Mouse (Mus musculus) limb, embryonic 15.5 days (tissue): ENCODE results near the gene Gdf2. TPM values are rescaled to one million over a fixed set of nuclear protein-coding genes. Genes with fewer than 3 reads are reported as not detected.

Source experiments
- ATAC-seq: fragments of 200-750 bp; cut with Nextera tagmentation; 2 replicates; pipeline ENCODE4 v1.8.0; 2017; ENCODE audit warnings: low read depth, moderate TSS enrichment; ENCODE audit not compliant: insufficient number of reproducible peaks, low FRiP score, low TSS enrichment
- H3K27ac ChIP-seq: fragments of 300-500 bp; sonication (generic); 2 replicates; pipeline ENCODE4 v1.5.1; 2015; ENCODE audit warnings: moderate library complexity, mild to moderate bottlenecking, inconsistent platforms
- H3K27me3 ChIP-seq: fragments of 300-500 bp; sonication (generic); 2 replicates; pipeline ENCODE4 v1.6.1; 2015; ENCODE audit warnings: inconsistent platforms
- H3K36me3 ChIP-seq: fragments of 300-500 bp; sonication (generic); 2 replicates; pipeline ENCODE4 v1.6.1; 2015; ENCODE audit warnings: inconsistent platforms
- H3K4me1 ChIP-seq: fragments of 300-500 bp; sonication (generic); 2 replicates; pipeline ENCODE4 v1.6.1; 2015; ENCODE audit warnings: inconsistent platforms
- H3K4me2 ChIP-seq: fragments of 300-500 bp; sonication (generic); 2 replicates; pipeline ENCODE4 v1.6.1; 2015; ENCODE audit warnings: mild to moderate bottlenecking, inconsistent platforms
- H3K4me3 ChIP-seq: fragments of 300-500 bp; sonication (generic); 2 replicates; pipeline ENCODE4 v1.5.1; 2015; ENCODE audit warnings: mild to moderate bottlenecking, inconsistent platforms
- H3K9ac ChIP-seq: fragments of 300-500 bp; sonication (generic); 2 replicates; pipeline ENCODE4 v1.6.1; 2015; ENCODE audit warnings: inconsistent platforms
- H3K9me3 ChIP-seq: fragments of 300-500 bp; sonication (generic); 2 replicates; pipeline ENCODE4 v1.6.1; 2016; ENCODE audit warnings: inconsistent platforms
- WGBS: fragments of 180-500 bp; shearing (Covaris S2); methylation state at CpG from one replicate; pipeline ENCODE4 v1.1.7; 2015; 5-methylcytosine and 5-hydroxymethylcytosine counted together
- polyA plus RNA-seq: library from polyadenylated mRNA; unstranded; fragments of >200 nt; fragmentation: Nextera tagmentation; extraction: Ambion mirVana; gene quantifications from 2 replicates; pipeline ENCODE4 v1.2.1, GENCODE M21; 2015

Gdf2 gene
- polyA plus RNA-seq, 1 experiment from 2014 or later = not detected

DNA sequence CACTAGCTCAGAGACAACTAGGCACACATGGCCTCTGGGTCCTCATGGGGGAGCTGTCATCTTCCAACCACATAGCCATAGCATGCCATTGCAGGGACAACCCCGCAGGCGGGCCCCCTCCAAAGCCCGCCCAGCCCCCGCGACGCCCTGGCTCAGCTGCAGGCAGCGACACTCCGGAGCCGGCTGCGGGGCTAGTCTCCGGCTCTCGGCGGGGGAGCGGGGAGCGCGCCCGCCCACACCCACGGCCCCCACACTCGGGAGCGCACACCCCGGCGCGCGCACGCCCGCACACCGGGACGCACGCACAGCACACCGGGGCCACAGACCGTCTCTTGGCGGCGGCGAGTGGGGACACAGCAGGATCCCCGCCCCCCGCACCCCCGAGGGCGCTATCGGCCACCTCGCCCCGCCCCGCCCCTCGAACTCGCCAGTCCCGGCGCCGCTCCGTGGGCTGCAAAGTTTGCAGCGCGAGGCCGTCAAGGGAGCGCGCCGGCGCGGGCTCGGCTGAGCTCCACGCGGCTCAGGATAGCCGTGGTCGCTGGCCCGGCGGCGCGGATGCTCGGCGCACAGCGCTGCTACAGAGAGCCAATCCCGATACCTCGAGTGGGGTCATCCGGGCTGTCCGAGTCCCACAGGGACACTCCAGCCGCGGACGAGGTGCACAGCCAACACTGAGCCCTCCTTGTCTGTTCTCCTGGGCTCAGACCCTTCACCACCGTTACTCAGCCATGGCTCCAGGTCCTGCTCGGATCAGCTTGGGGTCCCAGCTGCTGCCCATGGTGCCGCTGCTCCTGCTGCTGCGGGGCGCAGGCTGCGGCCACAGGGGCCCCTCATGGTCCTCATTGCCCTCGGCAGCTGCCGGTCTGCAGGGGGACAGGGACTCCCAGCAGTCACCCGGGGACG is 17.4 kb upstream of the Gdf2 start, which contains the start of gene Gdf10:
Gdf10 (plus strand) TSS at position 420 of the 903 bp plus-strand sequence.
- Histone ChIP-seq H3K4me3 (peak within 1 kb of the TSS; percentile 53), H3K36me3 (no peaks in the 10 kb centered on the region), H3K27me3 (peaks cover 20% of the 10 kb centered on the region), H3K4me1 (peaks cover 47% of the 10 kb centered on the region), H3K9me3 (no peaks in the 10 kb centered on the region), H3K4me2 (peak within 1 kb of the TSS; percentile 86), H3K27ac (peak within 1 kb of the TSS; percentile 75), H3K9ac (peak within 1 kb of the TSS; percentile 53)
- ATAC-seq = peak; percentile 56
- 1% methylated on average over 79 of the region's 85 CpGs for WGBS

DNA sequence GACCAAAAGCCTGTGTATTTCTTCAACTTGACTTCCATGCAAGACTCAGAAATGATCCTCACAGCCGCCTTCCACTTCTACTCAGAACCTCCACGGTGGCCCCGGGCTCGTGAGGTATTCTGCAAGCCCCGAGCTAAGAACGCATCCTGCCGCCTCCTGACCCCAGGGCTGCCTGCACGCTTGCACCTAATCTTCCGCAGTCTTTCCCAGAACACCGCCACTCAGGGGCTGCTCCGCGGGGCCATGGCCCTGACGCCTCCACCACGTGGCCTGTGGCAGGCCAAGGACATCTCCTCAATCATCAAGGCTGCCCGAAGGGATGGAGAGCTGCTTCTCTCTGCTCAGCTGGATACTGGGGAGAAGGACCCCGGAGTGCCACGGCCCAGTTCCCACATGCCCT is 9.0 kb upstream of the Gdf2 start:
- Histone ChIP-seq H3K27me3 (peaks cover 33% of the 10 kb centered on the region), H3K4me2 (no peak overlapping the region)

DNA sequence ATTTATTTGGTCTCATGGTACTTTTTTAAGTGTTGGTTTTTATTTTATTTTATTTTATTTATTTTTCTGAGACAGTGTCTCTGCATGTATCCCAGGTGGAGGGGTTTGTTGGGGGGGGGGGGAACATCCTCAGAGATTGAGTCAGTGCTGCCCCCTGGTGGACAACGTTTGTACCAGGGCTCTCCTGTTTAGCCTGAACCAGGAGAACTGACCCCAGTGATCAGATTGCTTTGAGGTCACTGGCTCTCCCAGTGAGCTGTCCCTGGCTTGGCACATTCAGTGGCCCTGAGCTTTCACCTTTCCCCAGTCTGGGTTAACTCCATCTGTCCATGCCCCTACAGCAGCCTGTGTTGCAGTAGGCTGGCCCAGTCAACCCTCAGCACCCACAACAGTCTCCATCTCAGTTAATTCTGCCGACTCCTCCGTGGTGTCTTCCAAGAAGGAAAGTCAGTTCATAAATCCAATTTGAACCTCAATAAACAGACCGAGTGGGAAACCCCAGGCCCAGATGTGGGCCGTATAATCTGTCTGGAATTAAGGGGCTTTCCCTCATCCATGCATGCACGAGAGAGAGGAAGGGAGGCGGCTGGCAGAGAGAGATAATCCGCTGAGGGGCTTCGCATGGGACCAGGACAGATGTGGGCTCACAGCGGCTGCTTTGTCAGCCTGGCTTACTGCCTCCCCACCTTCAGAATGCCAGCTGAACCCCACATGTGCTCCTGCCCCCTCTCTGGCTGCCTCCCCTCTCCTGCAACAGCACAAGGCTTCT is 7.7 kb upstream of the Gdf2 start:
- H3K27me3 ChIP-seq = peaks cover 33% of the 10 kb centered on the region
- ATAC-seq = no peak
- no peak overlapping the region for H3K27ac ChIP-seq
- 48% methylated on average over 10 of the region's 10 CpGs for WGBS
- H3K4me3 ChIP-seq = no peak overlapping the region
- no peak overlapping the region for H3K9ac ChIP-seq
- H3K4me1 ChIP-seq = peaks cover 20% of the 10 kb centered on the region
- no peaks in the 10 kb centered on the region for H3K9me3 ChIP-seq
- H3K36me3 ChIP-seq = peaks cover 23% of the 10 kb centered on the region
- H3K4me2 ChIP-seq = no peak overlapping the region

More for the DNA sequence above, 9.0 kb upstream of the Gdf2 start:
- no peak for ATAC-seq
- H3K9ac ChIP-seq = no peak overlapping the region
- peaks cover 23% of the 10 kb centered on the region for H3K36me3 ChIP-seq
- H3K9me3 ChIP-seq = no peaks in the 10 kb centered on the region
- H3K4me1 ChIP-seq = peaks cover 20% of the 10 kb centered on the region
- 53% methylated on average over 17 of the region's 17 CpGs for WGBS
- no peak overlapping the region for H3K27ac ChIP-seq
- H3K4me3 ChIP-seq = no peak overlapping the region

- H3K9ac ChIP-seq = no peak overlapping the region
- H3K9me3 ChIP-seq = no peaks in the 10 kb centered on the region
- peaks cover 23% of the 10 kb centered on the region for H3K36me3 ChIP-seq
- peaks cover 20% of the 10 kb centered on the region for H3K4me1 ChIP-seq
- H3K27me3 ChIP-seq = peaks cover 29% of the 10 kb centered on the region
- H3K4me3 ChIP-seq = no peak overlapping the region
- WGBS = 39% methylated on average over 5 of the region's 5 CpGs
- H3K27ac ChIP-seq = no peak overlapping the region
- no peak for ATAC-seq
- no peak overlapping the region for H3K4me2 ChIP-seq
These were observed 7.0 kb upstream of the Gdf2 start for GRCm38 (mm10) chr14:33933778-33934317.

DNA sequence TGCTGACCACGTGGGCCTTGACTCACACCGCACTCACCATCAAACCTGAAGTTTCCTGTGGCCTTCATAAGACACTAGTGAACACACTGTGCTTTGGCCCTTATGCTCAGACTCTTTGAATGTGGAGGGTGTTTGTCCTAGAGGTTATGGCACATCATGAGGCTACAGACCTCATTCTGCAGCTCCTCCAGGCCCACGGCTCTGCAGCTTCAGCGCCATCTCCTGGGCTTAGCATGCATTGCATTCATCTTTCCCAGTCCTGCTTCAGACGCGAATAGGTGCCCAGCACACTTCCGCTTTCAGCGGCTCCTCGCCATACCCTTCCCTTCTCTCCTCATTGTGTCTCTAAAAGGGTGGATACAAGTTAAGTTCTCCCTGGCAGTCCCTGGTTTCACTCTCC is 1.7 kb upstream of the Gdf2 start:
- Histone ChIP-seq H3K9ac (no peak overlapping the region), H3K4me1 (no peaks in the 10 kb centered on the region; the same call in 1 of the 2 replicates), H3K27me3 (0 out of 2 replicates have a peak, but pooled peaks cover 3% of the 10 kb centered on the region), H3K36me3 (peaks cover 17% of the 10 kb centered on the region), H3K27ac (no peak overlapping the region), H3K4me3 (no peak overlapping the region), H3K9me3 (no peaks in the 10 kb centered on the region), H3K4me2 (peak overlapping the region; percentile 27; the same call in 1 of the 2 replicates)
- ATAC-seq = no peak
- 25% methylated on average over 9 of the region's 9 CpGs for WGBS

GRCm38 (mm10) chr14:33942222-33942621 is 1.4 kb downstream of the Gdf2 start:
- 0 out of 2 replicates have a peak, but pooled peaks cover 3% of the 10 kb centered on the region for H3K27me3 ChIP-seq
- no peak overlapping the region for H3K4me3 ChIP-seq
- H3K4me1 ChIP-seq = no peaks in the 10 kb centered on the region; the same call in 1 of the 2 replicates
- WGBS = 72% methylated on average over 5 of the region's 5 CpGs
- H3K9me3 ChIP-seq = no peaks in the 10 kb centered on the region
- no peaks in the 10 kb centered on the region for H3K36me3 ChIP-seq
- H3K4me2 ChIP-seq = no peak overlapping the region
- H3K27ac ChIP-seq = no peak overlapping the region
- H3K9ac ChIP-seq = no peak overlapping the region
- no peak for ATAC-seq

- Histone ChIP-seq H3K4me1 (no peaks in the 10 kb centered on the region), H3K27me3 (no peaks in the 10 kb centered on the region), H3K4me3 (no peak overlapping the region), H3K4me2 (no peak overlapping the region), H3K36me3 (no peaks in the 10 kb centered on the region), H3K9me3 (no peaks in the 10 kb centered on the region), H3K9ac (no peak overlapping the region), H3K27ac (no peak overlapping the region)
- ATAC-seq = no peak
- 87% methylated on average over 6 of the region's 6 CpGs for WGBS
These were observed 5.3 kb downstream of the Gdf2 start for GRCm38 (mm10) chr14:33946125-33946524.

DNA sequence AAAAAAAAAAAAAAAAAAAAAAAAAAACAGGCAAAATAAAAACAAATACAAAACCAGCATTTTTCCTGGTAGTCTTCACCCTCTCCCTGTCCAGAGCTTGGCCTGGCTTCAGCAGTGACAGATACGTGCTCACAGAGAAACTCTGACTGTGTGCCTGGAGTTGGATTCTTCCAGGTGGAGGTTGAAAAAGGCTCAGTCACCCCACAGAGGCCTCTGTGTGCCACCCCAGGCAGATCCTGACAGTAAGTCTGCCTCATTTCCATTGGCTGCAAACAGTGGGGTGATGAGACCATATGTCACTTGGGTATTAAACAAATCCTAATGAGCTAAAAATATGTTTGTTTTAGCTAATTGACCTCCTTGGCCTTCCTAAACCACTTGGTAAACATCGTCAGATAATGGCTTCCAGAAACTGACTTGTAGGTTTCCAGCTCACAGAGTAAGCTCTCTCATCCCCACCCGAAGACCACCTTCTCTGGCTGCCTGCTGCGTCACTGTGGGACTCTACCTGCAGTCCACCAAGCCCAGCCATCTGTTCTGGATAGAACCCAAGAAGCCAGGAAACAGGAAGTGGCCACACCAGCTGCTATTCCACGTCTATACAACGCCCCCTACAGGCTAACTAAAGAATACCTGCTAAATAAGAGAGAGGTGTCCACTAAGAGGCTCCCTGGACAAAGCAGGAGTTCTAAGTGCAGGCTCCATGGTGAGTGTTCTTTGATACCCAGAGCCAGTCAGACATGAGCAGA is 11.6 kb downstream of the Gdf2 start:
- Histone ChIP-seq H3K36me3 (no peaks in the 10 kb centered on the region), H3K9me3 (no peaks in the 10 kb centered on the region), H3K27me3 (no peaks in the 10 kb centered on the region), H3K4me3 (no peak overlapping the region), H3K9ac (no peak overlapping the region), H3K4me1 (no peaks in the 10 kb centered on the region), H3K4me2 (no peak overlapping the region), H3K27ac (no peak overlapping the region)
- 48% methylated on average over 6 of the region's 6 CpGs for WGBS
- ATAC-seq = no peak

- H3K27me3 ChIP-seq = no peaks in the 10 kb centered on the region
- no peak within 1 kb of the TSS for H3K9ac ChIP-seq
- no peaks in the 10 kb centered on the region for H3K4me1 ChIP-seq
- H3K9me3 ChIP-seq = no peaks in the 10 kb centered on the region
- no peak within 1 kb of the TSS for H3K27ac ChIP-seq
- no peak for ATAC-seq
- no peaks in the 10 kb centered on the region for H3K36me3 ChIP-seq
- no peak within 1 kb of the TSS for H3K4me3 ChIP-seq
- WGBS = 80% methylated on average over 5 of the region's 5 CpGs
- no peak within 1 kb of the TSS for H3K4me2 ChIP-seq
These were observed 12.9 kb downstream of the Gdf2 start, which contains the start of gene Rbp3 for GRCm38 (mm10) chr14:33953761-33954160. Rbp3 (plus strand) TSS chr14:33954003.

DNA sequence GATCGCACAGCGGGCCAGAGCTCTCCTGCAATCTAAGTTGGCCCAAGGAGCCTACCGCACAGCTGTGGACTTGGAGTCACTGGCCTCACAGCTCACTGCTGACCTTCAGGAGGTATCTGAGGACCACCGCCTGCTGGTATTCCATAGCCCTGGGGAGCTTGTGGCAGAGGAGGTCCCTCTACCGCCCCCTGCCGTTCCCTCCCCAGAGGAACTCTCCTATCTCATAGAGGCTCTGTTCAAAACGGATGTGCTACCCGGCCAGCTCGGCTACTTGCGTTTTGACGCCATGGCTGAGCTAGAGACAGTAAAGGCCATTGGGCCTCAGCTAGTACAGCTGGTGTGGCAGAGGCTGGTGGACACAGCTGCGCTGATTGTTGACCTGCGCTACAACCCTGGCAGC is 15.2 kb downstream of the Gdf2 start:
- no peak overlapping the region for H3K4me2 ChIP-seq
- no peaks in the 10 kb centered on the region for H3K4me1 ChIP-seq
- no peaks in the 10 kb centered on the region for H3K27me3 ChIP-seq
- 76% methylated on average over 13 of the region's 13 CpGs for WGBS
- H3K9me3 ChIP-seq = no peaks in the 10 kb centered on the region
- no peak overlapping the region for H3K9ac ChIP-seq
- ATAC-seq = no peak
- no peak overlapping the region for H3K4me3 ChIP-seq
- H3K27ac ChIP-seq = no peak overlapping the region
- H3K36me3 ChIP-seq = no peaks in the 10 kb centered on the region

GRCm38 (mm10) chr14:33958186-33958585 is 17.3 kb downstream of the Gdf2 start:
- no peak for ATAC-seq
- H3K36me3 ChIP-seq = no peaks in the 10 kb centered on the region
- no peak overlapping the region for H3K9ac ChIP-seq
- 0 out of 2 replicates have a peak, but pooled peaks cover 7% of the 10 kb centered on the region for H3K27me3 ChIP-seq
- WGBS = 91% methylated on average over 4 of the region's 4 CpGs
- no peak overlapping the region for H3K4me3 ChIP-seq
- H3K27ac ChIP-seq = no peak overlapping the region
- no peaks in the 10 kb centered on the region for H3K9me3 ChIP-seq
- H3K4me2 ChIP-seq = no peak overlapping the region
- H3K4me1 ChIP-seq = no peaks in the 10 kb centered on the region
